Mouse (Mus musculus) left cerebral cortex, adult 11 months (tissue): ENCODE data around the gene Ano1.

Source experiments
- DNase-seq: peaks from one replicate; pipeline ENCODE4 v3.0.0; 2022; ENCODE audit warnings: low spot score

Gene Ano1

GRCm38 (mm10) chr7:144751833-144752232 lies at the start of gene Ano1:
Ano1 (minus strand) TSS chr7:144751974.
- no peak for DNase-seq

DNA sequence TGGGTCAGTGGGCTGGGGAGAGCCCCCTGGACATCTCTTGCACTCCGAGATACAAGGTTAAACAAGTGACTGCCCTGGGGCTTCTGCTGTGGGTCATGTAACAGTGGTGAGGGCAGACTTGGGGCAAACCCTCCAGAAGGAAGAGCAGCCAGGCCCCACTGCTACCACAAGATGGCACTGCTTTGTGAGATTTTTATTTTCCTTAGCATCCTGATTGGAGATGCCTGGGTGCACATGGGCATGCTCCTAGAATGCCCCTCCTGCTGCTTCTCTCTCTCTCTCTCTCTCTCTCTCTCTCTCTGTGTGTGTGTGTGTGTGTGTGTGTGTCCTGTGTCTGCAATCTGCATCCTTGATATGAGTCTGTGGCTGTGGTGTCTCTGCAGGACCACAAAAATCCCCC lies 46.7 kb upstream of the Ano1 start:
- peak; percentile 11 for DNase-seq

DNA sequence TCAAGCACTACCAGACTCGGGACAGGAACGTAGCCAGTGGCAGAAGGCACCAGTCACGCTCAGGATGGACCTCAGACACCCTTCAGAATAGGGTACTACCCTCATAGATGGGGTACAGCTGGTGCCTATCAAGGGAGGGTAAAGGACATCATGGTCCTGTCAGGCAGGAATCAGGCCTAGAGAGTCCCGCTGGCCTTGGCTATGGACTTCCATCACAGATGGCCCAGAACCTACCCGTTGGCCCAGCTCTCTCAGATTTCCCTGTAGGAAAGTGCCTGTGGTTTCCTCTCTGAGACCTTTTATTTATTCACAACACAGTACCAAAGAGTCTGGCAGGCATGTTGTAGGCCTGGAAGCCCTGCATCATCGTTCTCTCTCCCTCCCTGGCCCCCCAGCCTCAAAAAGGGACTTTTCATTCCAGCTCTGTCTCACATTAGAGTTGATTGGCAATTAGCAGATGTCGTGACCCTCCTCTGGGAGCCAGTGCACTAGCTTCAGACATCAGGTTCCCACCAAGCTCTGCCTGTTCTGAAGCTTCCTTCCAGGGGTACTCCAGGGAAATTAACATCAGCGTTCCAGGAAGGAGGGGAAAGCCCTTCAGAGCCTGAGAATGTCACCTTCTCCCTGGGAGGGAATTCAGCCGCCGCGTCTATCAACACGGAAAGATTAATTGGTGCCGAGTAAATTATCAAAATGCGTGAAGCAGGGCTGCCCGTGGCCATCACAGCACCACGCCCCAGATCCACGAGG lies 45.4 kb upstream of the Ano1 start:
- no peak for DNase-seq

- no peak for DNase-seq
Measured at GRCm38 (mm10) chr7:144795976-144796474, 44.3 kb upstream of the Ano1 start.

DNA sequence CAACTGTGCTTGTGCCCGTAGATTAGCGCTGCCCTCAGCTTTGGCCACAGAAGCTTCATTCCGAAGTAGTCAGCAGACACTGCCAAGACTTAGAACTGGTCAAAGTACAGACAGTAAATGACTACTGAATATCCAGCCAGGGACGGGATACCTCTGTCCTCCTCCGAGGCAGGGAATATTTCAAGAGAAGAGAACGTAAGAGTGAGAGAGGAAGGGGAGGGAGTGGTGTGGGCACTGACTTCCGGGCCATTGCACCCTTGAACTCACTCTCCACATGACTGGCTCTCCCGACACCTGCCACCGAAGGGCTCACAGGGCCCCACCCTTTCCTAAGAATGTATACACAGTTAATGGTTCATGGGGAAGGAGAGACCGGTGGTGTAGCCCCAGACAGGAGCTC lies 41.5 kb upstream of the Ano1 start:
- DNase-seq: no peak

GRCm38 (mm10) chr7:144791426-144791825 lies 39.7 kb upstream of the Ano1 start:
- DNase-seq: no peak

- DNase-seq: no peak
Measured at GRCm38 (mm10) chr7:144789601-144790556, 38.1 kb upstream of the Ano1 start.

GRCm38 (mm10) chr7:144788631-144789030 lies 36.9 kb upstream of the Ano1 start:
- no peak for DNase-seq

- DNase-seq: no peak
Measured at GRCm38 (mm10) chr7:144787501-144787900, 35.7 kb upstream of the Ano1 start.

- no peak for DNase-seq
Measured at GRCm38 (mm10) chr7:144786571-144786970, 34.8 kb upstream of the Ano1 start.

GRCm38 (mm10) chr7:144784176-144784575 lies 32.4 kb upstream of the Ano1 start:
- DNase-seq: no peak

- DNase-seq: no peak
Measured at GRCm38 (mm10) chr7:144782402-144782801, 30.6 kb upstream of the Ano1 start.

DNA sequence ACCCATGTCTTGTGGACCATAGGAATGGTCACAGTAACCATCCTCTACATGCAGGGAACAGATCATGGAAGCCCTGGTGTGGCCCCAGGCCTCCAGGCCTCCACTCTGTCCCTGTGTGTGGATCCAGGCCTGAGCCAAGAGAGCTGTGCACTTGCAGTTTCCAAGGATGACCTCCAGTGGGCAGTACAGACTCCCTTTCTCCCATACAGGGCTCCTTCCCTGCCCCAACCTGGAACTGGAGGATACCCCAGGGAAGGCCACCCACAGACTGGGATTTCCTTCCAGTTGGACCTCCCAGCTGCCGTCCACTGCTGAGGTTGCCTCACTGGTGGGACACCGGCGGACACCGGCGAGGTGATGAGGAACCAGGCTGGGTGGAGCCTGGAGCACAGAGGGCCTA lies 29.6 kb upstream of the Ano1 start:
- no peak for DNase-seq

DNA sequence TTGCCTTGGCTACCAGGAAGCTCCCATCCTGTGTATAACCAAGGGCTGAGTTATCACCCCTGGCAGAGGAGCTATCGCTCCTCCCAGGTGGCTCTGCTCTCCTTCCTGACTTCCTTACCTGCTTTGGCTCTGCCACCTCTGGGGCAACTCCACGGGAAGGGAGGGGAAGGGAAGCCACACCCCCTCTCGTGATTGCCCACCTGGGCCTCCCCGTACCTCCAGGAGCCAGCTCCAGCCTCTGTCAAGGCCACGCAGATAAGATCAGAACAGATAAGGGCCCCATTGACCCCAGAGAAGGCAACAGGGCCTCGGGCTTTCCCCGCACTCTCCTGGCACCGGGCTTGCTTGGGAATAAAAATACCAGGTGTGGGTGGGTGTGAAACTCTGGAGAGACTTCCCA lies 28.4 kb upstream of the Ano1 start:
- no peak for DNase-seq

- DNase-seq: no peak
Measured at GRCm38 (mm10) chr7:144779691-144780090, 27.9 kb upstream of the Ano1 start.

DNA sequence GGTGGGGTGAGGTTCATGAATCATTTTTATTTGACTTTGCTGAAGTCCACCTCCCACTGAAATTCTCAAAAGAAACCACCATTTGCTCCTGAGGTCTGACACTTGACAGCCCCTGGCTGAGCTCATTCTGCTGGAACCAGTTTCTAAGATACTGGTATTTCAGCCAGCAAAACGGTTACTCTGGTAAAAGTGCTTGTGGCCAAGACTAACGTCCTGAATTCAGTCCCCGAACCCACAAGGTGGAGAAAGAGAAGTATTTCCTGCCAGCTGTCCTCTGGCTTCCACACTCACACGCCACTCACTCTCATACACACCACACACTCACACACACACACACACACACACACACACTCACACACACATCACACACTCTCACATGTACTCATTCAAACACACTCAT lies 26.0 kb upstream of the Ano1 start:
- no peak for DNase-seq

- peak; percentile 62 for DNase-seq
Measured at GRCm38 (mm10) chr7:144775804-144776447, 24.2 kb upstream of the Ano1 start.

GRCm38 (mm10) chr7:144775214-144775613 lies 23.4 kb upstream of the Ano1 start:
- no peak for DNase-seq

DNA sequence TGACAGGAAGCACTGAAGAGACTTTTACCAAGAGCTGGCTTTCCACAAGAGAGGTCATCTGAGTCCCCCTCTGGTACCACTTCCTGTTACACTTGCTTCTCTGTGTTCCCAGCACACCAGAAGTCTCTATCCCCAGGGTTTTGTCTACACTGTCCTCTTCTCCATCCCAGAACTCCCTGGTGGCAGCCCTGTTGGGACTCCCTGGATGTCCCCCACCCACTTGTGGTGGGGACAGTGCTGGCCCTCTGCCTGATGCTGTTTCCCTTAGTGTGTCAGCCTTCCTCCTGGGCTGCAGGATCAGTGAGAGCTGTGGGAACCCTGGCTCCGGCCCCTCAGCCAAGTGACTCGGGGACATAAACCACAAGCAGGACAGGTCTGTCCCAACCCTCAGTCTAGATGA lies 22.5 kb upstream of the Ano1 start:
- DNase-seq: no peak

GRCm38 (mm10) chr7:144770116-144770515 lies 18.3 kb upstream of the Ano1 start:
- no peak for DNase-seq

GRCm38 (mm10) chr7:144769434-144770080 lies 17.8 kb upstream of the Ano1 start:
- DNase-seq: no peak

DNA sequence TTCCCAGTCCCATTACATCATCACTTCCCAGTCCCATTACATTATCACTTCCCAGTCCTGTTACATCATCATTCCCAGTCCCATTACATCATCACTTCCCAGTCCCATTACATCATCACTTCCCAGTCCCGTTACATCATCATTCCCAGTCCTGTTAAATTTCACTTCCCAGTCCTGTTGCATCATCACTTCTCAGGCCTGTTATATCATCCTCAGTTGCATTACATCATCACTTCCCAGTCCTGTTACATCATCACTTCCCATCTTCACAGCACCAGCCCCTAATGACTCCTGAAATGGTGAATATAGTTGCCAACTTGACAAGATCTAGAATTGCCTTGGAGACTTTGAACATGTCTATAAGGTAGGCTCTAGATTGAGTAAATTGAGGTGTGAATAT lies 17.1 kb upstream of the Ano1 start:
- DNase-seq: no peak
